Comparison of ENCODE assay signal across 9 mouse cellular contexts in the genomic region with DNA sequence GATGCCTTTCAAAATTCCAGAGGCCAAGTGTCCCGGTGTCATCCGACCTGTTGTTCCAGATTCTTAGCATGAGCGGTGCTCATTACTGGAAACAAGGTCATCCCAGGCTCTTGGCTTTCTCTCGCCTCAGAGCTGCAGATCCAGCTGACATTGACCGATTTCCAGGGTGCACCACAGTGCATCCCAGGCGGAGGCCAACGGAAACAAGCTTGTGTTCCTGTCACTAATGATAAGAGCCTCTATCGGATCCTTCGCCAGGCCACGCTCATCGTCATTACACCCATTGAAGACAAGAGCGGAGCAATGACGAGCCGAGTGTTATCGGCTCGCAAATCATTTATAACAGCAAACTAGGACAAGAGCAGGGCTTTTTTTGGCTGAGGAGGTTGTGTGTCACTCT.
DNase-seq lines count a peak whose midpoint lies in the region; ATAC-seq and TF ChIP-seq lines count a peak whose summit lies in the region.
"Had no signal": no experiment of that assay in that cellular context is flagged by ENCODE, and none has a peak within 500 bp of the region (broad histone marks: within the 10 kb centered on the region; RNA-seq: fewer than 3 reads in every experiment).

No protein-coding gene starts in this region.

- 61% methylated on average over 16 of the region's 16 CpGs for WGBS in heart, embryonic 10.5 days
- WGBS in lung, postnatal 0 days = 50% methylated on average over 16 of the region's 16 CpGs
- 90% methylated on average over 16 of the region's 16 CpGs for WGBS in midbrain, embryonic 15.5 days
- 87% methylated on average over 16 of the region's 16 CpGs for WGBS in midbrain, embryonic 16.5 days

- TF ChIP-seq CTCF in lung, postnatal 0 days (IDR thresholded peaks at IDR 0.05) = no peak

- peak; percentile 14; the same call in 1 of the 2 replicates for ATAC-seq in lung, postnatal 0 days
- ATAC-seq in midbrain, embryonic 15.5 days (replicated peaks) = no peak
- no peak for ATAC-seq in midbrain, embryonic 16.5 days

- no peak overlapping the region for H3K9ac ChIP-seq in lung, postnatal 0 days (replicated peaks; ENCODE audit: low read depth)
- H3K9ac ChIP-seq in midbrain, embryonic 15.5 days = no peak overlapping the region
- H3K9ac ChIP-seq in midbrain, embryonic 16.5 days (ENCODE audit: low read depth, low read length) = no peak overlapping the region
- H3K9ac ChIP-seq: embryonic facial prominence, embryonic 12.5 days had no signal

- no peaks in the 10 kb centered on the region for H3K36me3 ChIP-seq in heart, embryonic 10.5 days
- H3K36me3 ChIP-seq in lung, postnatal 0 days (ENCODE audit: insufficient read depth, low read length) = no peaks in the 10 kb centered on the region
- no peaks in the 10 kb centered on the region for H3K36me3 ChIP-seq in midbrain, embryonic 15.5 days (replicated peaks)
- no peaks in the 10 kb centered on the region for H3K36me3 ChIP-seq in midbrain, embryonic 16.5 days (ENCODE audit: control insufficient read depth, insufficient read depth, low read length)
- H3K36me3 ChIP-seq: embryonic facial prominence, embryonic 12.5 days had no signal

- no peak for TF ChIP-seq EP300 in lung, postnatal 0 days (IDR thresholded peaks at IDR 0.05)

- DNase-seq in heart, adult 11 months = peak; percentile 97
- no peak for DNase-seq in heart, embryonic 10.5 days (ENCODE audit: low spot score)
- peak; percentile 7 for DNase-seq in cerebellum, adult 9-11 months
- peak; percentile 42 for DNase-seq in heart, postnatal 4 days
- DNase-seq in lung, postnatal 0 days (ENCODE audit: low spot score) = peak; percentile 42
- no peak for DNase-seq in embryo, embryonic 11 days

- peaks cover 37% of the 10 kb centered on the region for H3K4me1 ChIP-seq in heart, embryonic 10.5 days
- no peaks in the 10 kb centered on the region; the same call in 1 of the 2 replicates for H3K4me1 ChIP-seq in lung, postnatal 0 days (ENCODE audit: insufficient read depth, low read depth, low read length)
- no peaks in the 10 kb centered on the region; the same call in 1 of the 2 replicates for H3K4me1 ChIP-seq in midbrain, embryonic 15.5 days
- H3K4me1 ChIP-seq in midbrain, embryonic 16.5 days (ENCODE audit: control insufficient read depth, insufficient read depth, low read length) = no peaks in the 10 kb centered on the region

- no peak overlapping the region for H3K4me3 ChIP-seq in heart, embryonic 10.5 days
- H3K4me3 ChIP-seq in lung, postnatal 0 days (ENCODE audit: low read depth, low read length) = no peak overlapping the region
- no peak overlapping the region for H3K4me3 ChIP-seq in midbrain, embryonic 15.5 days
- no peak overlapping the region for H3K4me3 ChIP-seq in midbrain, embryonic 16.5 days (ENCODE audit: low read depth, low read length)
- H3K4me3 ChIP-seq: embryonic facial prominence, embryonic 12.5 days had no signal

- H3K9me3 ChIP-seq in heart, embryonic 10.5 days = no peaks in the 10 kb centered on the region
- no peaks in the 10 kb centered on the region for H3K9me3 ChIP-seq in lung, postnatal 0 days (ENCODE audit: low read length)
- H3K9me3 ChIP-seq in midbrain, embryonic 15.5 days = no peaks in the 10 kb centered on the region
- no peaks in the 10 kb centered on the region for H3K9me3 ChIP-seq in midbrain, embryonic 16.5 days (replicated peaks; ENCODE audit: control insufficient read depth, low read length, poor library complexity, severe bottlenecking)
- H3K9me3 ChIP-seq: embryonic facial prominence, embryonic 12.5 days had no signal

- no peak overlapping the region for H3K27ac ChIP-seq in heart, embryonic 10.5 days
- no peak overlapping the region for H3K27ac ChIP-seq in lung, postnatal 0 days (ENCODE audit: low read length)
- H3K27ac ChIP-seq in midbrain, embryonic 15.5 days = no peak overlapping the region
- no peak overlapping the region for H3K27ac ChIP-seq in midbrain, embryonic 16.5 days (ENCODE audit: low read length)
- H3K27ac ChIP-seq: embryonic facial prominence, embryonic 12.5 days had no signal

- peaks cover 3% of the 10 kb centered on the region; the same call in 1 of the 2 replicates for H3K27me3 ChIP-seq in heart, embryonic 10.5 days (ENCODE audit: insufficient read depth, poor library complexity, severe bottlenecking)
- no peaks in the 10 kb centered on the region for H3K27me3 ChIP-seq in lung, postnatal 0 days (replicated peaks; ENCODE audit: insufficient read depth, low read length)
- no peaks in the 10 kb centered on the region for H3K27me3 ChIP-seq in midbrain, embryonic 15.5 days (replicated peaks)
- H3K27me3 ChIP-seq in midbrain, embryonic 16.5 days (ENCODE audit: control insufficient read depth, insufficient read depth, low read depth, low read length) = no peaks in the 10 kb centered on the region
- H3K27me3 ChIP-seq: embryonic facial prominence, embryonic 12.5 days had no signal

- no peak overlapping the region for H3K4me2 ChIP-seq in lung, postnatal 0 days (replicated peaks; ENCODE audit: low read depth, low read length)
- no peak overlapping the region for H3K4me2 ChIP-seq in midbrain, embryonic 15.5 days
- H3K4me2 ChIP-seq in midbrain, embryonic 16.5 days (ENCODE audit: low read length) = no peak overlapping the region
- H3K4me2 ChIP-seq: embryonic facial prominence, embryonic 12.5 days had no signal

Comparison
In these comparisons a context has a peak if more than half of its experiments do, and no peak if none do; other contexts are left out.
1. DNase-seq: peak in heart, adult 11 months (single experiment), cerebellum, adult 9-11 months (single experiment), heart, postnatal 4 days (single experiment) and lung, postnatal 0 days (single experiment); none in heart, embryonic 10.5 days (single experiment) and embryo, embryonic 11 days (single experiment).